Mouse (Mus musculus) small intestine, adult 2 months (tissue): ENCODE measurements at regions not wholly inside any gene's neighbourhood (a gene's known extent, or its start where the extent isn't known, plus 50 kb on each side); places are given as distances from the start of the nearest gene placed in this dataset.

Experiments
- H3K27ac ChIP-seq: fragments of 200-500 bp; 2 replicates; pipeline ENCODE4 v1.5.1; 2012; ENCODE audit warnings: low read depth, low read length, control low read depth, inconsistent platforms; ENCODE audit not compliant: insufficient read depth
- H3K27me3 ChIP-seq: fragments of 200-500 bp; 2 replicates; pipeline ENCODE4 v1.6.1; 2012; ENCODE audit warnings: mild to moderate bottlenecking, moderate library complexity, low read length, inconsistent platforms; ENCODE audit not compliant: control insufficient read depth, insufficient read depth
- H3K36me3 ChIP-seq: fragments of 200-500 bp; 2 replicates; pipeline ENCODE4 v1.6.1; 2012; ENCODE audit warnings: mild to moderate bottlenecking, low read length, control low read depth, inconsistent platforms; ENCODE audit not compliant: control insufficient read depth, insufficient read depth
- H3K4me1 ChIP-seq: fragments of 200-500 bp; 2 replicates; pipeline ENCODE4 v1.6.1; 2012; ENCODE audit warnings: low read length, inconsistent platforms, mixed read lengths; ENCODE audit not compliant: control insufficient read depth, insufficient read depth, insufficient read length
- H3K4me3 ChIP-seq: fragments of 200-500 bp; 2 replicates; pipeline ENCODE4 v1.5.1; 2012; ENCODE audit warnings: low read depth, mild to moderate bottlenecking, control low read depth, inconsistent platforms, low read length, moderate library complexity
- CTCF ChIP-seq: fragments of 200-500 bp; IDR thresholded peaks from 2 replicates; pipeline ENCODE4 v1.5.1; 2012; ENCODE audit warnings: low read depth, mild to moderate bottlenecking, control low read depth, inconsistent platforms, low read length, moderate library complexity, mixed read lengths; ENCODE audit not compliant: insufficient replicate concordance, insufficient read length; ENCODE audit errors: extremely low read depth
- POLR2A ChIP-seq: fragments of 200-500 bp; IDR thresholded peaks from 2 replicates; pipeline ENCODE4 v1.6.1; 2012; ENCODE audit warnings: low read depth, mild to moderate bottlenecking, control low read depth, inconsistent platforms, low read length, moderate library complexity
- WGBS: fragments of 180-500 bp; shearing (Covaris S2); methylation state at CpG from one replicate; pipeline ENCODE4 v1.1.7; 2018; 5-methylcytosine and 5-hydroxymethylcytosine counted together

DNA sequence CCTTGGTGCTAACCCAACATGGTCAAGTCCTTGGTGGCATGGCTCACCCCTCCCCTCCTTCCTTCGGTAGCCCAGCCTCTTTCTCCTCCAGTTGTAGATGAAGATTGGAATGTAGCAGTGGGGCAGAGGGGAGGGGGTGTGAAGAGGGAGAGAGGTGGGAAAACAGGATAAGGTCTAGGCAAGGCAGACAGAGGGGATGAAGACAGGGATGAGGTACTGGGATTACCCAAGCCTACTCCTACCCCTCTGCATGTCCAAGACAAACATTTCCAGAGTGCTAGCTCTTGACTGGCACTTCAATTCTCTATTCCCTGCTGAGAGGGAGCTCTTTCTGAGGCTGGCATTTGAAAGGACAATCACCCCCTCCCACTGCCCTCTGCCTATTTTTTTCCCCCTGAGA lies 81.5 kb upstream of the Olfm4 start:
- Histone ChIP-seq H3K27ac (no peak overlapping the region), H3K27me3 (no peaks in the 10 kb centered on the region), H3K36me3 (no peaks in the 10 kb centered on the region), H3K4me1 (no peaks in the 10 kb centered on the region), H3K4me3 (no peak overlapping the region)
- TF ChIP-seq CTCF (no peak), POLR2A (no peak)
- WGBS = 47% methylated on average over 1 of the region's 1 CpGs

- Histone ChIP-seq H3K27me3 (no peaks in the 10 kb centered on the region), H3K27ac (no peak overlapping the region), H3K4me1 (no peaks in the 10 kb centered on the region), H3K36me3 (no peaks in the 10 kb centered on the region), H3K4me3 (no peak overlapping the region)
- TF ChIP-seq CTCF (no peak), POLR2A (no peak)
- WGBS = 3% methylated on average over 5 of the region's 5 CpGs
These were observed 85.6 kb upstream of the Olfm4 start for GRCm38 (mm10) chr14:79898240-79898639.

GRCm38 (mm10) chr14:79893241-79893640 lies 90.6 kb upstream of the Olfm4 start:
- Histone ChIP-seq H3K27ac (no peak overlapping the region), H3K36me3 (no peaks in the 10 kb centered on the region), H3K4me1 (no peaks in the 10 kb centered on the region), H3K27me3 (no peaks in the 10 kb centered on the region), H3K4me3 (no peak overlapping the region)
- WGBS = 88% methylated on average over 4 of the region's 4 CpGs
- no peak for TF ChIP-seq CTCF
- no peak for TF ChIP-seq POLR2A

DNA sequence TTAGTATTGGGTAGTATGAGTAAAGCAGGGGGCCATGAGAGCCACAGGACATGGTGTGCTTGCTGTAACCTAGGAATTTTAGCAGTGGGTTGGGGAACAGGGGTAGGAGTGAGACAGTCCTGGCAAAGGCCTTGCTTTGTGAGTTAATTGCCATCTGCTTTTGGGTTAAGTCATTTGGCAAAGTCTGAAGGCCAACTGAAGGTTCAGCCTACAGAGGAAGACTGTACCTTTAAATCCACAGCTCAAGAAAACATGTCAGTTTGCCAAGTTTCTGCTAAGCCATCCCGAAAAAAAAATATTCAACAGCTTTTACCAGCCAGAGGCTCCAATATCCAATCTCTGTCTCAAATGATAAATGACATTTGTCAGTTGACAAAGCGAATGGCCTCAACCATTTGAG lies 93.2 kb upstream of the Olfm4 start:
- Histone ChIP-seq H3K27ac (no peak overlapping the region), H3K4me3 (no peak overlapping the region), H3K27me3 (no peaks in the 10 kb centered on the region), H3K36me3 (no peaks in the 10 kb centered on the region), H3K4me1 (no peaks in the 10 kb centered on the region)
- WGBS = 57% methylated on average over 2 of the region's 2 CpGs
- TF ChIP-seq POLR2A = no peak
- TF ChIP-seq CTCF = no peak

DNA sequence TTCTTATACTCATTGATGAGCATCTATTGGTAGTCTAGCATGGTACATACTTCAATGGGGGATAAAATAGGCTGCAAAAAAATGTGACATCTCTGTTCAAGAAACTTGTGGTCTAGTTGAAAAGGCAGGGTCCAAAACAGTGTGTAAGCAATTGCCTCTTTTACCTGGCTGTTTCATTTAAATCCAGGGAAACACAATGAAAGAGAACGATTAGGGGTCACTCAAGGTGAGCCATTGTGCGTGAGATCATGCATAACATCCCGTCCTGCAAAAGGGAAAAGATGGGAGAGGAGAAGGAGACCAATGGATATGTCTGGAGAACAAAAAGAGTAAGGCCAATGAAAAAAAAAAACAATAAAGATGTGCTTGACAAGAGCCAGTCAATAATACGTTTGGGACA lies 93.6 kb upstream of the Olfm4 start:
- Histone ChIP-seq H3K27ac (no peak overlapping the region), H3K27me3 (no peaks in the 10 kb centered on the region), H3K4me3 (no peak overlapping the region), H3K36me3 (no peaks in the 10 kb centered on the region), H3K4me1 (no peaks in the 10 kb centered on the region)
- TF ChIP-seq CTCF (no peak), POLR2A (no peak)
- WGBS = 86% methylated on average over 4 of the region's 4 CpGs

DNA sequence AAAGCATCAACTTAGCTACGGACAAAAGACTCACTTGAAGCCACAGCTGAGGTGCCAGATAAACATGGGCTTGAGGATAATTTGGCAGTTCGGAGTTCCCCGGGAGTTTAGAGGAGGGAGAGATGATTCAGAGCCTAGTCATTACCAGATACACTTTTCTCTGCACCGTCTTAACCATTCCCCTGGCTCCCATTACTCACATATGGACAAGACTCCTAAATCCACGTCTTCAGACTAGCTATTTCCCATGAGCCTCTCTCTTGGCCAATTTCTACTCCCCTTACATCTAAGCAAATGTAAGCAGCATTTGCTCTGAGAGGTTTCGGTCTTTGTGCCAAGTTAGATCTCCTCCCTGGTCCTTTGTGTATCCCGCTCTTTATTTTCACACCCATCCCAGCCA lies 100.4 kb upstream of the Olfm4 start:
- TF ChIP-seq CTCF = no peak
- TF ChIP-seq POLR2A = no peak
- Histone ChIP-seq H3K4me3 (no peak overlapping the region), H3K4me1 (no peaks in the 10 kb centered on the region), H3K36me3 (no peaks in the 10 kb centered on the region), H3K27ac (no peak overlapping the region), H3K27me3 (no peaks in the 10 kb centered on the region)
- 80% methylated on average over 7 of the region's 7 CpGs for WGBS

DNA sequence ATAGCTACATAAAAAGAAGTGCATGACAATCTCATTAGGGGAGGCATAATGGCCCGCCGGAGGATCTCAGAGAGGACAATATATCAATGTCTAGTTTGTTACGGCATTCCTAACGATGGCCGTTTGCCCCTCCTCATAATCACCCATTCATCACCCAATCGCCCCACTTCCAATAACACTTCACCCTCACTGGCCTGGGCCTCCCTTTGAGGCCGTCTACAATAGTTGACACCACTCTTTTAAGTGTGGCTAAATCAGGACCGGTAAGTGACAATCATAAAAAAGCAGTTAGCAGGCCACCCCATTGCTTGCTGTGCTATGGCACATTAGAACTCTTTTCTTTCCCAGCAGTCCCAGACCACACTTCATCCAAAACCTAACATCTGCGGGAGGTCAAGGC lies 102.2 kb upstream of the Olfm4 start:
- Histone ChIP-seq H3K27ac (no peak overlapping the region), H3K4me1 (no peaks in the 10 kb centered on the region), H3K27me3 (no peaks in the 10 kb centered on the region), H3K4me3 (no peak overlapping the region), H3K36me3 (no peaks in the 10 kb centered on the region)
- 68% methylated on average over 9 of the region's 9 CpGs for WGBS
- TF ChIP-seq CTCF (no peak), POLR2A (no peak)
